Mouse (Mus musculus): Measurements from ENCODE around the gene Cpxm2.

Cpxm2 gene

GRCm38 (mm10) chr7:132128687-132129086 is 25.9 kb downstream of the Cpxm2 start:
- DNase-seq: no peak

GRCm38 (mm10) chr7:132124948-132125347 is 29.6 kb downstream of the Cpxm2 start:
- no peak for DNase-seq

- DNase-seq: peak; percentile 2
These were observed 31.3 kb downstream of the Cpxm2 start for GRCm38 (mm10) chr7:132123211-132123610.

GRCm38 (mm10) chr7:132119817-132120216 is 34.7 kb downstream of the Cpxm2 start:
- DNase-seq: no peak

- no peak for DNase-seq
These were observed 42.8 kb downstream of the Cpxm2 start for GRCm38 (mm10) chr7:132111770-132112169.

GRCm38 (mm10) chr7:132110308-132110707 is 44.2 kb downstream of the Cpxm2 start:
- no peak for DNase-seq

- no peak for DNase-seq
These were observed 47.6 kb downstream of the Cpxm2 start for GRCm38 (mm10) chr7:132106891-132107290.

GRCm38 (mm10) chr7:132105326-132105725 is 49.2 kb downstream of the Cpxm2 start:
- no peak for DNase-seq

- no peak for DNase-seq
These were observed 56.1 kb downstream of the Cpxm2 start for GRCm38 (mm10) chr7:132098441-132098840.

- no peak for DNase-seq
These were observed 59.9 kb downstream of the Cpxm2 start for GRCm38 (mm10) chr7:132094666-132095065.

GRCm38 (mm10) chr7:132091551-132091950 is 63.0 kb downstream of the Cpxm2 start:
- no peak for DNase-seq

GRCm38 (mm10) chr7:132088606-132089005 is 65.9 kb downstream of the Cpxm2 start:
- peak; percentile 1 for DNase-seq

- no peak for DNase-seq
These were observed 66.4 kb downstream of the Cpxm2 start for GRCm38 (mm10) chr7:132088181-132088580.

GRCm38 (mm10) chr7:132075825-132076224 is 78.7 kb downstream of the Cpxm2 start:
- DNase-seq: no peak

- DNase-seq: no peak
These were observed 80.0 kb downstream of the Cpxm2 start for GRCm38 (mm10) chr7:132074503-132074902.

GRCm38 (mm10) chr7:132070877-132071625 is 83.5 kb downstream of the Cpxm2 start:
- no peak for DNase-seq

GRCm38 (mm10) chr7:132067951-132068350 is 86.6 kb downstream of the Cpxm2 start:
- no peak for DNase-seq

GRCm38 (mm10) chr7:132067511-132067910 is 87.0 kb downstream of the Cpxm2 start:
- DNase-seq: no peak

GRCm38 (mm10) chr7:132060116-132060515 is 94.4 kb downstream of the Cpxm2 start:
- no peak for DNase-seq

GRCm38 (mm10) chr7:132056565-132056964 is 98.0 kb downstream of the Cpxm2 start:
- DNase-seq: no peak

GRCm38 (mm10) chr7:132046662-132047061 is 107.9 kb downstream of the Cpxm2 start:
- no peak for DNase-seq

GRCm38 (mm10) chr7:132031940-132032531 is 122.5 kb downstream of the Cpxm2 start:
- no peak for DNase-seq

GRCm38 (mm10) chr7:132026671-132027070 is 127.9 kb downstream of the Cpxm2 start:
- DNase-seq: no peak

GRCm38 (mm10) chr7:132025591-132025990 is 128.9 kb downstream of the Cpxm2 start:
- no peak for DNase-seq

- no peak for DNase-seq
These were observed 138.6 kb downstream of the Cpxm2 start for GRCm38 (mm10) chr7:132015933-132016332.

All from lung, postnatal 36 days (tissue).